Mouse (Mus musculus): ENCODE measurements around the gene Wdr82.

- no peak for TF ChIP-seq CTCF (IDR thresholded peaks at IDR 0.05; ENCODE audit: control insufficient read depth, insufficient read depth, insufficient read length)
- no peak for TF ChIP-seq USF1 (IDR thresholded peaks at IDR 0.05; ENCODE audit: low read depth)
- no peak for TF ChIP-seq MYOD1 (IDR thresholded peaks at IDR 0.05; ENCODE audit: control insufficient read depth, insufficient read length, low read depth)
- TF ChIP-seq MAX (IDR thresholded peaks at IDR 0.05), result no peak
- no peak for TF ChIP-seq MYOG (IDR thresholded peaks at IDR 0.05; ENCODE audit: control insufficient read depth, extremely low read depth, insufficient read length)
- no peak for TF ChIP-seq FOSL1 (IDR thresholded peaks at IDR 0.05; ENCODE audit: insufficient read depth, low read length, poor library complexity, severe bottlenecking)
- TF ChIP-seq CEBPB (IDR thresholded peaks at IDR 0.05; ENCODE audit: low read depth), result no peak
Observed at GRCm38 (mm10) chr9:106236156-106236817, 65.6 kb downstream of the Wdr82 start.
